Mouse (Mus musculus): Measurements from ENCODE around the gene Cfap221. TPM values are rescaled to one million over a fixed set of nuclear protein-coding genes. Genes with fewer than 3 reads are reported as not detected.

The Cfap221 gene
- polyA plus RNA-seq, 1 experiment from 2014 or later, result 0.05 TPM

Other genes starting within 250 kb of the Cfap221 start
- gene Ptpn4, start 159.6 kb downstream of the Cfap221 start, polyA plus RNA-seq (2015; fragmentation: Nextera tagmentation; extraction: Ambion mirVana), result 2.7 and 3.8 TPM in 2 replicates
- 5.6 and 5.8 TPM in 2 replicates for gene Tmem177, start 84.0 kb downstream of the Cfap221 start, polyA plus RNA-seq (2015; fragmentation: Nextera tagmentation; extraction: Ambion mirVana)
- 1.1 and 1.7 TPM in 2 replicates for gene Sctr, start 9.7 kb upstream of the Cfap221 start, polyA plus RNA-seq (2015; fragmentation: Nextera tagmentation; extraction: Ambion mirVana)
- 19.4 and 24.8 TPM in 2 replicates for gene Tmem37, start 76.8 kb upstream of the Cfap221 start, polyA plus RNA-seq (2015; fragmentation: Nextera tagmentation; extraction: Ambion mirVana)
- 893 and 962 TPM in 2 replicates for gene Dbi, start 123.8 kb upstream of the Cfap221 start, polyA plus RNA-seq (2015; fragmentation: Nextera tagmentation; extraction: Ambion mirVana)
- gene 3110009E18Rik, start 124.0 kb upstream of the Cfap221 start, polyA plus RNA-seq (2015; fragmentation: Nextera tagmentation; extraction: Ambion mirVana), result 11.9 and 13.2 TPM in 2 replicates